Mouse (Mus musculus): Measurements from ENCODE around the gene Ric8a.

GRCm38 (mm10) chr7:140855181-140855580 lies 1.6 kb upstream of the Ric8a start:
- TF ChIP-seq CTCF (IDR thresholded peaks at IDR 0.05; ENCODE audit: borderline replicate concordance, insufficient read depth, low read depth, low read length) (no peak), POLR2A (IDR thresholded peaks at IDR 0.05; ENCODE audit: borderline replicate concordance, insufficient read depth, low read length) (no peak)
